Mouse (Mus musculus) kidney, adult 2 months (tissue): ENCODE results near the gene Hnrnpll. TPM values are rescaled to one million over a fixed set of nuclear protein-coding genes. Genes with fewer than 3 reads are reported as not detected.
A peak's percentile ranks its signal among the peaks of the same experiment; 100 is the strongest.
"Not testable (repeated sequence)": the region's sequence is repeated elsewhere in the genome, so short reads cannot be mapped to it uniquely, and the experiment has no call there.

Source experiments
- DNase-seq: peaks from one replicate; pipeline ENCODE4 v3.0.0; 2021
- H3K27ac ChIP-seq: fragments of 200-500 bp; 2 replicates; pipeline ENCODE4 v1.5.1; 2012; ENCODE audit warnings: low read depth, low read length, control low read depth, inconsistent platforms; ENCODE audit not compliant: insufficient read depth
- H3K27me3 ChIP-seq: fragments of 200-500 bp; replicated peaks from 2 replicates; pipeline ENCODE4 v1.6.1; 2012; ENCODE audit warnings: mild to moderate bottlenecking, moderate library complexity, low read length, inconsistent platforms; ENCODE audit not compliant: control insufficient read depth, insufficient read depth
- H3K36me3 ChIP-seq: fragments of 200-500 bp; 2 replicates; pipeline ENCODE4 v1.6.1; 2012; ENCODE audit warnings: mild to moderate bottlenecking, moderate library complexity, low read length, inconsistent platforms; ENCODE audit not compliant: control insufficient read depth, insufficient read depth
- H3K4me1 ChIP-seq: fragments of 200-500 bp; 2 replicates; pipeline ENCODE4 v1.6.1; 2011; ENCODE audit warnings: low read length; ENCODE audit not compliant: control insufficient read depth, insufficient read depth
- H3K4me3 ChIP-seq: fragments of 200-500 bp; 2 replicates; pipeline ENCODE4 v1.5.1; 2011; ENCODE audit warnings: mild to moderate bottlenecking, low read depth, low read length, control low read depth; ENCODE audit not compliant: insufficient read depth
- CTCF ChIP-seq: fragments of 200-500 bp; conservative IDR thresholded peaks from 2 replicates; pipeline ENCODE4 v1.5.1; 2011; ENCODE audit warnings: low read depth, mild to moderate bottlenecking, control low read depth, low read length, moderate library complexity, mixed read lengths; ENCODE audit not compliant: insufficient read depth, insufficient read length
- POLR2A ChIP-seq: fragments of 200-500 bp; IDR thresholded peaks from one replicate; pipeline ENCODE4 v1.6.1; 2011; ENCODE audit warnings: low read depth, low read length, control low read depth
- WGBS: fragments of 180-500 bp; shearing (Covaris S2); methylation state at CpG from one replicate; pipeline ENCODE4 v1.1.7; 2018; 5-methylcytosine and 5-hydroxymethylcytosine counted together
- polyA plus RNA-seq: library from polyadenylated mRNA; depleted of rRNA; stranded (reverse); fragments of >200 nt; gene quantifications from 2 replicates; pipeline ENCODE4 v1.2.3, GENCODE M21; 2012

The Hnrnpll gene
- polyA plus RNA-seq, 1 experiment = 13.1 TPM

- Histone ChIP-seq H3K4me3 (no peak overlapping the region), H3K27ac (no peak overlapping the region), H3K27me3 (no peaks in the 10 kb centered on the region), H3K4me1 (peaks cover 11% of the 10 kb centered on the region), H3K36me3 (no peaks in the 10 kb centered on the region)
- peak; percentile 13 for DNase-seq
- no peak for TF ChIP-seq POLR2A
- TF ChIP-seq CTCF = no peak
- 6% methylated on average over 1 of the region's 1 CpGs for WGBS
Measured at GRCm38 (mm10) chr17:80059731-80060130, 2.4 kb downstream of the Hnrnpll start.

GRCm38 (mm10) chr17:80058501-80058900 is 3.6 kb downstream of the Hnrnpll start:
- Histone ChIP-seq H3K4me1 (peaks cover 11% of the 10 kb centered on the region), H3K27ac (no peak overlapping the region), H3K36me3 (no peaks in the 10 kb centered on the region), H3K4me3 (no peak overlapping the region), H3K27me3 (no peaks in the 10 kb centered on the region)
- TF ChIP-seq POLR2A = no peak
- TF ChIP-seq CTCF = no peak
- DNase-seq = no peak
- WGBS = 38% methylated on average over 1 of the region's 1 CpGs

GRCm38 (mm10) chr17:80053931-80054734 is 8.0 kb downstream of the Hnrnpll start:
- TF ChIP-seq POLR2A (no peak), CTCF (no peak)
- Histone ChIP-seq H3K27me3 (no peaks in the 10 kb centered on the region), H3K4me3 (no peak overlapping the region), H3K4me1 (peaks cover 12% of the 10 kb centered on the region), H3K27ac (no peak overlapping the region), H3K36me3 (peaks cover 8% of the 10 kb centered on the region)
- no peak for DNase-seq
- 69% methylated on average over 27 of the region's 27 CpGs for WGBS

- Histone ChIP-seq H3K4me1 (peaks cover 6% of the 10 kb centered on the region; the same call in 1 of the 2 replicates), H3K36me3 (peaks cover 11% of the 10 kb centered on the region), H3K4me3 (no peak overlapping the region), H3K27ac (no peak overlapping the region), H3K27me3 (no peaks in the 10 kb centered on the region)
- TF ChIP-seq CTCF = no peak
- no peak for TF ChIP-seq POLR2A
- no peak for DNase-seq
- 51% methylated on average over 1 of the region's 1 CpGs for WGBS
Measured at GRCm38 (mm10) chr17:80051682-80052081, 10.5 kb downstream of the Hnrnpll start.

GRCm38 (mm10) chr17:80049300-80049699 is 12.8 kb downstream of the Hnrnpll start:
- not testable (repeated sequence) for H3K27me3 ChIP-seq, H3K4me3 ChIP-seq, H3K4me1 ChIP-seq, H3K27ac ChIP-seq, DNase-seq
- peaks cover 15% of the 10 kb centered on the region for H3K36me3 ChIP-seq

GRCm38 (mm10) chr17:80048230-80048629 is 13.9 kb downstream of the Hnrnpll start:
- Histone ChIP-seq H3K4me3 (no peak overlapping the region), H3K27me3 (no peaks in the 10 kb centered on the region), H3K27ac (no peak overlapping the region), H3K4me1 (peaks cover 5% of the 10 kb centered on the region; the same call in 1 of the 2 replicates), H3K36me3 (peaks cover 15% of the 10 kb centered on the region)
- TF ChIP-seq POLR2A = no peak
- peak; percentile 40 for TF ChIP-seq CTCF
- peak; percentile 85 for DNase-seq
- 51% methylated on average over 7 of the region's 7 CpGs for WGBS

- no peak overlapping the region for H3K4me3 ChIP-seq
- no peak overlapping the region for H3K27ac ChIP-seq
- H3K27me3 ChIP-seq = no peaks in the 10 kb centered on the region
- no peaks in the 10 kb centered on the region for H3K4me1 ChIP-seq
- TF ChIP-seq CTCF (no peak), POLR2A (no peak)
- WGBS = 83% methylated on average over 1 of the region's 1 CpGs
- DNase-seq = no peak
- H3K36me3 ChIP-seq = peaks cover 4% of the 10 kb centered on the region
Measured at GRCm38 (mm10) chr17:80041739-80042138, 20.4 kb downstream of the Hnrnpll start.
